Mouse (Mus musculus): Measurements from ENCODE around the gene Aco1.

- TF ChIP-seq CTCF (IDR thresholded peaks at IDR 0.05; ENCODE audit: extremely low read depth, insufficient read length, insufficient replicate concordance, low read depth, low read length) (no peak), POLR2A (IDR thresholded peaks at IDR 0.05; ENCODE audit: low read depth, low read length) (no peak)
Observed at GRCm38 (mm10) chr4:40220437-40220836, 77.6 kb downstream of the Aco1 start.

Measured in small intestine, adult 2 months (tissue).